Mouse (Mus musculus): ENCODE data around the gene Add2. TPM values are rescaled to one million over a fixed set of nuclear protein-coding genes. Genes with fewer than 3 reads are reported as not detected.
A peak's percentile ranks its signal among the peaks of the same experiment; 100 is the strongest.

Add2 gene
- polyA plus RNA-seq, 1 experiment from 2014 or later: 66.5 TPM

- Histone ChIP-seq H3K36me3 (ENCODE audit: control insufficient read depth, insufficient read depth, low read length) (peaks cover 5% of the 10 kb centered on the region; the same call in 1 of the 2 replicates), H3K27ac (ENCODE audit: low read depth, low read length) (peak overlapping the region; percentile 96), H3K4me1 (replicated peaks; ENCODE audit: control insufficient read depth, insufficient read depth, low read length) (peaks cover 45% of the 10 kb centered on the region), H3K4me2 (peak overlapping the region; percentile 86), H3K4me3 (ENCODE audit: low read depth, low read length) (peak overlapping the region; percentile 73), H3K9ac (ENCODE audit: low read depth, low read length) (peak overlapping the region; percentile 93), H3K27me3 (replicated peaks; ENCODE audit: control insufficient read depth, insufficient read depth, low read length) (no peaks in the 10 kb centered on the region), H3K9me3 (ENCODE audit: control insufficient read depth, low read length) (no peaks in the 10 kb centered on the region)
- 47% methylated on average over 1 of the region's 1 CpGs for WGBS
- ATAC-seq (replicated peaks; ENCODE audit: low FRiP score) (0 out of 2 replicates have a peak, but pooled peaks have one; percentile 23), DNase-seq (ENCODE audit: low spot score) (no peak)
Measured at GRCm38 (mm10) chr6:86078361-86079010, 50.0 kb downstream of the Add2 start.

GRCm38 (mm10) chr6:86079323-86079722, 50.8 kb downstream of the Add2 start:
- Histone ChIP-seq H3K4me3 (ENCODE audit: low read depth, low read length) (peak overlapping the region; percentile 73), H3K27ac (ENCODE audit: low read depth, low read length) (no peak overlapping the region), H3K4me2 (peak overlapping the region; percentile 86), H3K36me3 (ENCODE audit: control insufficient read depth, insufficient read depth, low read length) (peaks cover 7% of the 10 kb centered on the region; the same call in 1 of the 2 replicates), H3K27me3 (replicated peaks; ENCODE audit: control insufficient read depth, insufficient read depth, low read length) (no peaks in the 10 kb centered on the region), H3K4me1 (replicated peaks; ENCODE audit: control insufficient read depth, insufficient read depth, low read length) (peaks cover 40% of the 10 kb centered on the region), H3K9ac (ENCODE audit: low read depth, low read length) (peak overlapping the region; percentile 93), H3K9me3 (ENCODE audit: control insufficient read depth, low read length) (no peaks in the 10 kb centered on the region)
- DNase-seq (ENCODE audit: low spot score) (no peak), ATAC-seq (replicated peaks; ENCODE audit: low FRiP score) (peak; percentile 54)

- Histone ChIP-seq H3K9me3 (ENCODE audit: control insufficient read depth, low read length) (no peaks in the 10 kb centered on the region), H3K4me1 (replicated peaks; ENCODE audit: control insufficient read depth, insufficient read depth, low read length) (peaks cover 7% of the 10 kb centered on the region; the same call in 1 of the 2 replicates), H3K27me3 (replicated peaks; ENCODE audit: control insufficient read depth, insufficient read depth, low read length) (no peaks in the 10 kb centered on the region), H3K9ac (ENCODE audit: low read depth, low read length) (no peak overlapping the region), H3K27ac (ENCODE audit: low read depth, low read length) (no peak overlapping the region), H3K36me3 (ENCODE audit: control insufficient read depth, insufficient read depth, low read length) (peaks cover 21% of the 10 kb centered on the region; the same call in 1 of the 2 replicates), H3K4me2 (no peak overlapping the region), H3K4me3 (ENCODE audit: low read depth, low read length) (no peak overlapping the region)
- DNase-seq (ENCODE audit: low spot score): no peak
- 64% methylated on average over 6 of the region's 6 CpGs for WGBS
- peak; percentile 35; the same call in 1 of the 2 replicates for ATAC-seq (replicated peaks; ENCODE audit: low FRiP score)
Measured at GRCm38 (mm10) chr6:86085518-86085917, 57.0 kb downstream of the Add2 start.

GRCm38 (mm10) chr6:86086851-86087571, 58.5 kb downstream of the Add2 start:
- Histone ChIP-seq H3K27me3 (replicated peaks; ENCODE audit: control insufficient read depth, insufficient read depth, low read length) (no peaks in the 10 kb centered on the region), H3K27ac (ENCODE audit: low read depth, low read length) (no peak overlapping the region), H3K4me1 (replicated peaks; ENCODE audit: control insufficient read depth, insufficient read depth, low read length) (peaks cover 3% of the 10 kb centered on the region; the same call in 1 of the 2 replicates), H3K9me3 (ENCODE audit: control insufficient read depth, low read length) (no peaks in the 10 kb centered on the region), H3K36me3 (ENCODE audit: control insufficient read depth, insufficient read depth, low read length) (peaks cover 21% of the 10 kb centered on the region; the same call in 1 of the 2 replicates), H3K4me3 (ENCODE audit: low read depth, low read length) (no peak overlapping the region), H3K9ac (ENCODE audit: low read depth, low read length) (no peak overlapping the region), H3K4me2 (no peak overlapping the region)
- 61% methylated on average over 9 of the region's 9 CpGs for WGBS
- DNase-seq (ENCODE audit: low spot score) (no peak), ATAC-seq (replicated peaks; ENCODE audit: low FRiP score) (no peak)

- ATAC-seq (replicated peaks; ENCODE audit: low FRiP score) (no peak), DNase-seq (ENCODE audit: low spot score) (no peak)
- WGBS: 40% methylated on average over 3 of the region's 3 CpGs
- Histone ChIP-seq H3K4me3 (ENCODE audit: low read depth, low read length) (no peak overlapping the region), H3K9me3 (ENCODE audit: control insufficient read depth, low read length) (no peaks in the 10 kb centered on the region), H3K4me2 (no peak overlapping the region), H3K36me3 (ENCODE audit: control insufficient read depth, insufficient read depth, low read length) (peaks cover 24% of the 10 kb centered on the region; the same call in 1 of the 2 replicates), H3K9ac (ENCODE audit: low read depth, low read length) (no peak overlapping the region), H3K27me3 (replicated peaks; ENCODE audit: control insufficient read depth, insufficient read depth, low read length) (no peaks in the 10 kb centered on the region), H3K4me1 (replicated peaks; ENCODE audit: control insufficient read depth, insufficient read depth, low read length) (peaks cover 3% of the 10 kb centered on the region; the same call in 1 of the 2 replicates), H3K27ac (ENCODE audit: low read depth, low read length) (no peak overlapping the region)
Measured at GRCm38 (mm10) chr6:86087813-86088212, 59.3 kb downstream of the Add2 start.

GRCm38 (mm10) chr6:86094202-86094838, 65.8 kb downstream of the Add2 start:
- no peaks in the 10 kb centered on the region for H3K9me3 ChIP-seq (ENCODE audit: control insufficient read depth, low read length)
- WGBS: 62% methylated on average over 9 of the region's 10 CpGs
- peak; percentile 42 for ATAC-seq (replicated peaks; ENCODE audit: low FRiP score)
- no peak overlapping the region for H3K4me3 ChIP-seq (ENCODE audit: low read depth, low read length)
- peaks cover 10% of the 10 kb centered on the region; the same call in 1 of the 2 replicates for H3K36me3 ChIP-seq (ENCODE audit: control insufficient read depth, insufficient read depth, low read length)
- no peak overlapping the region; the same call in 1 of the 2 replicates for H3K9ac ChIP-seq (ENCODE audit: low read depth, low read length)
- H3K4me2 ChIP-seq: no peak overlapping the region
- no peak for DNase-seq (ENCODE audit: low spot score)
- H3K4me1 ChIP-seq (replicated peaks; ENCODE audit: control insufficient read depth, insufficient read depth, low read length): no peaks in the 10 kb centered on the region
- H3K27me3 ChIP-seq (replicated peaks; ENCODE audit: control insufficient read depth, insufficient read depth, low read length): no peaks in the 10 kb centered on the region
- H3K27ac ChIP-seq (ENCODE audit: low read depth, low read length): no peak overlapping the region

- no peak for ATAC-seq (replicated peaks; ENCODE audit: low FRiP score)
- WGBS: 69% methylated on average over 5 of the region's 5 CpGs
Measured at GRCm38 (mm10) chr6:86095518-86095917, 67.0 kb downstream of the Add2 start.

GRCm38 (mm10) chr6:86096733-86097132, 68.3 kb downstream of the Add2 start:
- H3K36me3 ChIP-seq (ENCODE audit: control insufficient read depth, insufficient read depth, low read length): peaks cover 14% of the 10 kb centered on the region; the same call in 1 of the 2 replicates
- no peaks in the 10 kb centered on the region for H3K9me3 ChIP-seq (ENCODE audit: control insufficient read depth, low read length)
- no peak overlapping the region for H3K4me2 ChIP-seq
- H3K27ac ChIP-seq (ENCODE audit: low read depth, low read length): no peak overlapping the region
- H3K4me3 ChIP-seq (ENCODE audit: low read depth, low read length): no peak overlapping the region
- ATAC-seq (replicated peaks; ENCODE audit: low FRiP score): no peak
- H3K4me1 ChIP-seq (replicated peaks; ENCODE audit: control insufficient read depth, insufficient read depth, low read length): no peaks in the 10 kb centered on the region
- DNase-seq (ENCODE audit: low spot score): no peak
- no peaks in the 10 kb centered on the region for H3K27me3 ChIP-seq (replicated peaks; ENCODE audit: control insufficient read depth, insufficient read depth, low read length)
- no peak overlapping the region for H3K9ac ChIP-seq (ENCODE audit: low read depth, low read length)
- WGBS: 94% methylated on average over 10 of the region's 10 CpGs

More at GRCm38 (mm10) chr6:86095518-86095917, 67.0 kb downstream of the Add2 start:
- Histone ChIP-seq H3K36me3 (ENCODE audit: control insufficient read depth, insufficient read depth, low read length) (peaks cover 13% of the 10 kb centered on the region; the same call in 1 of the 2 replicates), H3K4me1 (replicated peaks; ENCODE audit: control insufficient read depth, insufficient read depth, low read length) (no peaks in the 10 kb centered on the region), H3K9ac (ENCODE audit: low read depth, low read length) (no peak overlapping the region), H3K4me2 (no peak overlapping the region), H3K9me3 (ENCODE audit: control insufficient read depth, low read length) (no peaks in the 10 kb centered on the region), H3K4me3 (ENCODE audit: low read depth, low read length) (no peak overlapping the region), H3K27me3 (replicated peaks; ENCODE audit: control insufficient read depth, insufficient read depth, low read length) (no peaks in the 10 kb centered on the region), H3K27ac (ENCODE audit: low read depth, low read length) (no peak overlapping the region)
- no peak for DNase-seq (ENCODE audit: low spot score)

Measured in liver, embryonic 11.5 days (tissue).